Mouse (Mus musculus) left cerebral cortex, postnatal 4 days (tissue): ENCODE measurements around the gene Sgsm1. TPM values are rescaled to one million over a fixed set of nuclear protein-coding genes. Genes with fewer than 3 reads are reported as not detected.

Source experiments
- DNase-seq: peaks from one replicate; pipeline ENCODE4 v3.0.0-alpha.2; 2022
- intact Hi-C: fragments of 180-260 bp; cut with DNase I; formaldehyde crosslinking; loops from one replicate; pipeline ENCODE4 v1.15.1; 2025
- total RNA-seq, 2 experiments: library from RNA; stranded (reverse); gene quantifications; 2 replicates each; pipeline ENCODE4 v1.2.3; 2021

Gene Sgsm1
- total RNA-seq, 2 experiments from 2014 or later = 67.4 to 74.9 TPM

GRCm38 (mm10) chr5:113220383-113221146, 90.0 kb downstream of the Sgsm1 start:
- DNase-seq = peak; percentile 21
- intact Hi-C loops = no loop called here

- intact Hi-C loops = no loop called here
These were observed 90.7 kb downstream of the Sgsm1 start for GRCm38 (mm10) chr5:113219876-113220275.

GRCm38 (mm10) chr5:113219450-113219849, 91.1 kb downstream of the Sgsm1 start:
- intact Hi-C loops = no loop called here

More at GRCm38 (mm10) chr5:113219876-113220275, 90.7 kb downstream of the Sgsm1 start:
- DNase-seq = no peak

GRCm38 (mm10) chr5:113218617-113219235, 91.9 kb downstream of the Sgsm1 start:
- no peak for DNase-seq
- intact Hi-C loops = no loop called here

More at GRCm38 (mm10) chr5:113219450-113219849, 91.1 kb downstream of the Sgsm1 start:
- DNase-seq = no peak

GRCm38 (mm10) chr5:113217076-113217475, 93.5 kb downstream of the Sgsm1 start:
- no peak for DNase-seq
- intact Hi-C loops = no loop called here

GRCm38 (mm10) chr5:113216328-113216960, 94.1 kb downstream of the Sgsm1 start:
- intact Hi-C loops = no loop called here
- no peak for DNase-seq

- no peak for DNase-seq
- intact Hi-C loops = no loop called here
These were observed 95.0 kb downstream of the Sgsm1 start for GRCm38 (mm10) chr5:113215610-113216011.

GRCm38 (mm10) chr5:113214455-113214854, 96.1 kb downstream of the Sgsm1 start:
- intact Hi-C loops = no loop called here
- peak; percentile 30 for DNase-seq

GRCm38 (mm10) chr5:113214041-113214440, 96.5 kb downstream of the Sgsm1 start:
- DNase-seq = no peak
- intact Hi-C loops = no loop called here

- DNase-seq = no peak
- intact Hi-C loops = no loop called here
These were observed 98.3 kb downstream of the Sgsm1 start for GRCm38 (mm10) chr5:113212156-113212835.

GRCm38 (mm10) chr5:113210314-113210713, 100.3 kb downstream of the Sgsm1 start:
- intact Hi-C loops = no loop called here
- no peak for DNase-seq

GRCm38 (mm10) chr5:113209898-113210297, 100.7 kb downstream of the Sgsm1 start:
- intact Hi-C loops = no loop called here
- DNase-seq = no peak

GRCm38 (mm10) chr5:113209401-113209750, 101.2 kb downstream of the Sgsm1 start:
- intact Hi-C loops = no loop called here
- no peak for DNase-seq

GRCm38 (mm10) chr5:113208622-113209400, 101.8 kb downstream of the Sgsm1 start:
- intact Hi-C loops = no loop called here
- DNase-seq = peak; percentile 82

GRCm38 (mm10) chr5:113208048-113208447, 102.5 kb downstream of the Sgsm1 start:
- intact Hi-C loops = no loop called here
- no peak for DNase-seq

GRCm38 (mm10) chr5:113206670-113207352, 103.8 kb downstream of the Sgsm1 start:
- no peak for DNase-seq
- intact Hi-C loops = no loop called here

GRCm38 (mm10) chr5:113204193-113204592, 106.4 kb downstream of the Sgsm1 start:
- intact Hi-C loops = no loop called here
- no peak for DNase-seq

- no peak for DNase-seq
- intact Hi-C loops = no loop called here
These were observed 110.8 kb downstream of the Sgsm1 start for GRCm38 (mm10) chr5:113199772-113200134.

GRCm38 (mm10) chr5:113199126-113199771, 111.3 kb downstream of the Sgsm1 start:
- intact Hi-C loops = no loop called here
- DNase-seq = no peak
